Mouse (Mus musculus) erythroblast, embryonic 14.5 days (primary cell): ENCODE measurements around the gene Rcvrn.

Experiments used
- GATA1 ChIP-seq: IDR thresholded peaks from 2 replicates; pipeline ENCODE4 v1.6.1; 2012; ENCODE audit warnings: low read length, inconsistent platforms, mixed read lengths
- TAL1 ChIP-seq: IDR thresholded peaks from 3 replicates; pipeline ENCODE4 v1.6.1; 2012; ENCODE audit warnings: low read length, inconsistent platforms, mixed read lengths

DNA sequence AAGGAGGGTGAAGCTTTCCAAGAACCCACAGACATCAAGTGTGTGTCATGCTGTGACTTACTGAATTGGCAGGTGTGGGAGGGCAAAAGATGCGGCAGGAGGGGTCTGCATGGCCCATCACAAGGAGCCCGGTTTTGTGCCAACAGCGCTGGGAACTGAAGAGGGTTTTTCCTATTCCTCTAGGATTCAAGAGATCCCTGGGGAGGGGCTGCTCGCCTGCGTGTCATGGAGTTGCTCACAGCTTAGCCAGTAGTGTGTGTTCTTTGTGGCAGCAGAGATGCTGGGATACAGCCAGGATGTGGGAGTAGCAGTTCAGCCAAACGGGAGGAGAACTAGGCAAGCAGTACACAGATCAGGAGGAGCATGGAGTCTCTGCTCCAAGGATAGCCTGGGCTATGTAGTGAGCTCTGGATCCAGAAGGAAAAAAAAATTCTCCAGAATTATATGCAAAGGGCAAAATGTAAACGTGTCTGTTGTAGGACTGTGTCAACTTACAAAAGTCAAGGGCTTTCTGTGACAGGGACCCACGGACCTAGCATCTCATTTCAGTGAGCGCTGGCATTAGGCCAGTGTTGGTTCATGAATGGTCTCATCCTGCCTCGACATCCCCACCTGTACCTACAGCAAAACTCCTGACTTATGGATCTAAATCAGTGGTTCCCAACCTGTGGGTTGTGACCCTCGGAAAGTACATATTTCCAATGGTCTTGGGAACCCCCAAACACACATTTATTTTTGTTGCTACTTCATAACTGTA is 46.3 kb upstream of the Rcvrn start:
- TF ChIP-seq GATA1 (no peak), TAL1 (no peak)
